Comparison of ENCODE assay signal across 10 mouse cellular contexts in the genomic region with DNA sequence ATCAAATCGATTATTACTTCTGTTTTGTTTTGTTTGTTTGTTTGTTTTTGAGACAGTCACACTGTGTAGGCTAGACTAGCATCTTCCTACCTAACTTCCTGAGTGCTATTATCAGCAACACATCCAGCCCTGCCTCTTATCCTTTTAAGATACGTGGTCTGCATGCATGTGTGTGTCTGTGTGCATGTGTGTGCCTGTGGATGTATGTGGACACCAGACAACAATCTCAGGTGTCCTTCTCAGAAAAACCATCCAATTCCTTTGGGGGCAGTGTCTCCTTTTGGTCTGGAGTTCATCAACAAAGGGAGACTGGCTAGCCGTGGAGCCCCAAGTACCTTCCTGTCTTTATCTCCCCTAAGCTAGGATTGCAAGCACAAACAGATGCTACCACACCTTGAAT.
A peak's percentile ranks its signal among the peaks of the same experiment; 100 is the strongest.
DNase-seq lines count a peak whose midpoint lies in the region; ATAC-seq and TF ChIP-seq lines count a peak whose summit lies in the region.
"Had no signal": no experiment of that assay in that cellular context is flagged by ENCODE, and none has a peak within 500 bp of the region (broad histone marks: within the 10 kb centered on the region; RNA-seq: fewer than 3 reads in every experiment).

No protein-coding gene starts in this region.

- TF ChIP-seq EP300 in heart, postnatal 0 days (IDR thresholded peaks at IDR 0.05; ENCODE audit: low read depth), result no peak

- H3K4me3 ChIP-seq in heart, postnatal 0 days (ENCODE audit: low read depth, low read length), result no peak overlapping the region
- no peak overlapping the region for H3K4me3 ChIP-seq in midbrain, embryonic 15.5 days
- no peak overlapping the region for H3K4me3 ChIP-seq in midbrain, embryonic 16.5 days (ENCODE audit: low read depth, low read length)
- no peak overlapping the region for H3K4me3 ChIP-seq in intestine, embryonic 16.5 days (ENCODE audit: low read length)
- H3K4me3 ChIP-seq: stomach, embryonic 15.5 days had no signal

- H3K27ac ChIP-seq in heart, postnatal 0 days (ENCODE audit: low read depth), result peak overlapping the region; percentile 94
- H3K27ac ChIP-seq in midbrain, embryonic 15.5 days, result peak overlapping the region; percentile 92; the same call in 1 of the 2 replicates
- no peak overlapping the region for H3K27ac ChIP-seq in midbrain, embryonic 16.5 days (ENCODE audit: low read length)
- peak overlapping the region; percentile 91; the same call in 1 of the 2 replicates for H3K27ac ChIP-seq in intestine, embryonic 16.5 days (ENCODE audit: low read length)

- no peaks in the 10 kb centered on the region for H3K27me3 ChIP-seq in heart, postnatal 0 days (ENCODE audit: control insufficient read depth, insufficient read depth, low read length)
- no peaks in the 10 kb centered on the region for H3K27me3 ChIP-seq in midbrain, embryonic 15.5 days (replicated peaks)
- H3K27me3 ChIP-seq in midbrain, embryonic 16.5 days (ENCODE audit: control insufficient read depth, insufficient read depth, low read depth, low read length), result no peaks in the 10 kb centered on the region
- no peaks in the 10 kb centered on the region for H3K27me3 ChIP-seq in intestine, embryonic 16.5 days (replicated peaks; ENCODE audit: control insufficient read depth, insufficient read depth, low read length)
- H3K27me3 ChIP-seq: stomach, embryonic 15.5 days had no signal

- intact Hi-C loops in heart, postnatal 14 days (cut with DNase I), result loop anchor here (1.0 kb wide), 1 partner anchor 40 kb away; no protein-coding TSS in a partner anchor

- TF ChIP-seq CTCF in heart, postnatal 0 days (IDR thresholded peaks at IDR 0.05; ENCODE audit: low read depth), result no peak

- H3K4me1 ChIP-seq in heart, postnatal 0 days (ENCODE audit: control insufficient read depth, insufficient read depth), result peaks cover 26% of the 10 kb centered on the region
- H3K4me1 ChIP-seq in midbrain, embryonic 15.5 days, result peaks cover 37% of the 10 kb centered on the region
- H3K4me1 ChIP-seq in midbrain, embryonic 16.5 days (ENCODE audit: control insufficient read depth, insufficient read depth, low read length), result peaks cover 32% of the 10 kb centered on the region
- H3K4me1 ChIP-seq in intestine, embryonic 16.5 days (ENCODE audit: control insufficient read depth, insufficient read depth, low read length), result peaks cover 22% of the 10 kb centered on the region

- DNase-seq in heart, postnatal 0 days (ENCODE audit: low spot score), result no peak
- DNase-seq in heart, postnatal 14 days, result no peak
- DNase-seq in thymus, postnatal 36 days, result peak; percentile 13 to 30
- DNase-seq in left cerebral cortex, adult 18-20 months (ENCODE audit: low spot score in 2 of 2), result no peak
- DNase-seq: gastrocnemius, postnatal 14 days; lung, adult 18-20 months had no signal

- WGBS in heart, postnatal 0 days, result 49% methylated on average over 3 of the region's 3 CpGs
- 73% methylated on average over 3 of the region's 3 CpGs for WGBS in midbrain, embryonic 15.5 days
- 63% methylated on average over 3 of the region's 3 CpGs for WGBS in midbrain, embryonic 16.5 days
- 59% methylated on average over 3 of the region's 3 CpGs for WGBS in intestine, embryonic 16.5 days

- no peaks in the 10 kb centered on the region for H3K36me3 ChIP-seq in heart, postnatal 0 days (replicated peaks; ENCODE audit: control insufficient read depth, insufficient read depth, low read length)
- H3K36me3 ChIP-seq in midbrain, embryonic 15.5 days (replicated peaks), result no peaks in the 10 kb centered on the region
- no peaks in the 10 kb centered on the region for H3K36me3 ChIP-seq in midbrain, embryonic 16.5 days (ENCODE audit: control insufficient read depth, insufficient read depth, low read length)
- H3K36me3 ChIP-seq in intestine, embryonic 16.5 days (ENCODE audit: control insufficient read depth, insufficient read depth, low read length), result no peaks in the 10 kb centered on the region
- H3K36me3 ChIP-seq: stomach, embryonic 15.5 days had no signal

- no peak for ATAC-seq in heart, postnatal 0 days (ENCODE audit: insufficient read depth, low read depth)
- ATAC-seq in midbrain, embryonic 15.5 days (replicated peaks), result no peak
- ATAC-seq in midbrain, embryonic 16.5 days, result no peak
- ATAC-seq in intestine, embryonic 16.5 days, result no peak

- no peak overlapping the region for H3K4me2 ChIP-seq in heart, postnatal 0 days (ENCODE audit: low read depth, low read length)
- no peak overlapping the region for H3K4me2 ChIP-seq in midbrain, embryonic 15.5 days
- H3K4me2 ChIP-seq in midbrain, embryonic 16.5 days (ENCODE audit: low read length), result no peak overlapping the region
- no peak overlapping the region for H3K4me2 ChIP-seq in intestine, embryonic 16.5 days (ENCODE audit: low read depth, low read length)

- no peaks in the 10 kb centered on the region for H3K9me3 ChIP-seq in heart, postnatal 0 days (replicated peaks; ENCODE audit: control insufficient read depth, low read length)
- no peaks in the 10 kb centered on the region for H3K9me3 ChIP-seq in midbrain, embryonic 15.5 days
- H3K9me3 ChIP-seq in midbrain, embryonic 16.5 days (replicated peaks; ENCODE audit: control insufficient read depth, low read length, poor library complexity, severe bottlenecking), result no peaks in the 10 kb centered on the region
- H3K9me3 ChIP-seq in intestine, embryonic 16.5 days (ENCODE audit: control insufficient read depth, low read length), result no peaks in the 10 kb centered on the region
- H3K9me3 ChIP-seq: stomach, embryonic 15.5 days had no signal

- H3K9ac ChIP-seq in heart, postnatal 0 days (replicated peaks; ENCODE audit: low read depth, low read length), result no peak overlapping the region
- no peak overlapping the region for H3K9ac ChIP-seq in midbrain, embryonic 15.5 days
- no peak overlapping the region for H3K9ac ChIP-seq in midbrain, embryonic 16.5 days (ENCODE audit: low read depth, low read length)
- H3K9ac ChIP-seq in intestine, embryonic 16.5 days (ENCODE audit: low read depth, low read length), result no peak overlapping the region
- H3K9ac ChIP-seq: stomach, embryonic 15.5 days had no signal

Comparison
In these comparisons a context has a peak if more than half of its experiments do, and no peak if none do; other contexts are left out.
1. DNase-seq: peak in thymus, postnatal 36 days (2 of 2); none in heart, postnatal 0 days (single experiment), heart, postnatal 14 days (0 of 2) and left cerebral cortex, adult 18-20 months (0 of 2).